Mouse (Mus musculus): ENCODE results near the gene Zfp708.
"Not testable (repeated sequence)": the region's sequence is repeated elsewhere in the genome, so short reads cannot be mapped to it uniquely, and the experiment has no call there.

Zfp708 gene

GRCm38 (mm10) chr13:67097876-67098275 lies at the start of gene Zfp708:
Gene Zfp708, minus strand, starts transcription at chr13:67097976.
- no peak for DNase-seq

DNA sequence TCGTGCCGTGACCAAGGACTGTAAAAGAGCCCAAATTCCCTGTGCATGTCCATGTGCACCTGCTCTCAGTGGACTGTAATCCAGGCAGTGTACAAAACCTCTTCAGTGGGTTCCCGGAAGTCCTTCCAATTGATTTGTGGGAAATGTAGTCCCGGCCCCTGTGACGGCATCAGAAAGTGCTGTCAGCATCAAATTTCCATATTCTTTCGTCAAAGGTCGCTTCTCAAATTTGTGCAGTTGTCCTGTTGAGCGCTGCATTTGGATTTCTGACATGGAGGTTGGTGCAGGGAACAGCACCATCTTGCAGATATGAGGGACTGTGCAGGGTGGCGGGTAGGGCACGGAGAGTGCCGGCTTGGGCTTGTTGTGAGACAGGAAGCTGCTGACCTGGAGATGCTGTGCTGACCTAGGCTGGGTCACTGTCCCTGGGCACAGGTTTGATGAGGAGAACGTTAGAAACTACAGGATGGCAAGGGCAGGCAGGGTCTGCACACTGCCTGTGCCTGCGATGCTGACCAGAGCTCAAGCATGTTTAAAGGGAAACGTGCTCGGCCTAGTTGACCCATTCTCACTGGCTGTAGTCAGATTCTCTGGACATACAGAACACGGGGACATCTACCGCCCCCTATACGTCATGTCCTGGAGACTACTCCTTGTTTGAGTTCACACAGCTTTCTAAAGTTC lies 30.4 kb upstream of the Zfp708 start:
- DNase-seq, result peak; percentile 87 to 88

GRCm38 (mm10) chr13:67127507-67127906 lies 29.7 kb upstream of the Zfp708 start:
- DNase-seq, result not testable (repeated sequence)

DNA sequence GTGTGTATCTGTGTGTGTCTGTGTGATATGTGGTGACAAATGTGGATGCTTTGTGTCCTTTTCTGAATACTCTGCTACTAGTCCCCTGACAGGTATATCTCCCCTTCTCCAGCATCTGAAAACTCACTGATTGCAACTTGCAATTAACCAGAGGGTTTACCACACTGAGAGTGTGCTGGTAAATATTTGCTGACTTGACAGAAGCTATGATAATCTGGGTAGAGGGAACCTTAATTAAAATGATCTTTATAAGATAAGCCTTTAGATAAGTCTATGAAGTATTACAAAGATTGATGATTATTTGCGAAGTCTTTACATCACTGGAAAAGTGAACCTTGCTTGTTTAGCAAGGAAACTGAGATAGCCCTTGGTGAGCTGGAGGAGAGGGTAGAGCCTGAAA lies 26.7 kb upstream of the Zfp708 start:
- no peak for DNase-seq

DNA sequence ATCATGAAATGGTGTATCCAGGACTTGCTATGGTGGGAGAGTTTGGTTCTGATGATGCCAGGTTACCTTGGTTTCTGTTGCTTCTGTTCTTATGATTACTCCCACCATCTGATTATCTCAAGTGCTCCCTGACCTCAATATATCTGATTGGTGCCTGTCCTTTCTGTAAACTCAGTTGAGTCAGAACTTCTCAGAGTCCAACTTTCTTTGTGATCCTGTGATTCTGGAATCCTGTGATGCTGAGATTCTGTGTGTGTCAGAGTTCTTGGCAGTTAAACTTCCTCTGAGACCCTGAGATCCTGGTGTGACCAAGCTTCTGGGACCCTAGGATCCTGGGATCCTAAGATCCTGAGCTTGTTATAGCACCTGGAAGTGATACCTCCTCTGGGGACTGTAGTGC lies 23.6 kb upstream of the Zfp708 start, which contains the start of gene Zfp759:
TSS of gene Zfp759 (plus strand) at position 301 of the 400 bp plus-strand sequence.
- not testable (repeated sequence) for DNase-seq

- not testable (repeated sequence) for DNase-seq
Observed at GRCm38 (mm10) chr13:67116163-67116562, 18.4 kb upstream of the Zfp708 start, which contains the start of gene Rslcan18. Gene Rslcan18, minus strand, starts transcription at chr13:67116263.

DNA sequence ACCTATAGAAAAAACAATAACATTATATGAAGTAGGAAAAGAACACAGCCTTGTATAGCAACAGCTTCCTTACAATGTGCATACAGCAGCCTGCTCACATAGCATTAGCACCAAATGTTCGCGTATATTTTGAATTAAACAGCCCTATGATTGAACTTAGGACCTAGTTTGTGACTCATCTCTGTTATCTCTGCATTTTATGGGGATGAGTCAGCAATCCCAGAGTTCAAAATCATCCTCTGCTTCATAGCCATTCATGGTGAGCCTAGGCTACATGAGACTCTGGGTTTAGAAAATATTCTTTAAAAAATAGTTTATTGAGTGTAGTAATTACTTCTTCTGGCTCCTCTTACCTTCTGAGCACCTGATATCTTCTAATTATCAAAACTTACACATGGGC lies 15.5 kb upstream of the Zfp708 start:
- DNase-seq, result no peak

DNA sequence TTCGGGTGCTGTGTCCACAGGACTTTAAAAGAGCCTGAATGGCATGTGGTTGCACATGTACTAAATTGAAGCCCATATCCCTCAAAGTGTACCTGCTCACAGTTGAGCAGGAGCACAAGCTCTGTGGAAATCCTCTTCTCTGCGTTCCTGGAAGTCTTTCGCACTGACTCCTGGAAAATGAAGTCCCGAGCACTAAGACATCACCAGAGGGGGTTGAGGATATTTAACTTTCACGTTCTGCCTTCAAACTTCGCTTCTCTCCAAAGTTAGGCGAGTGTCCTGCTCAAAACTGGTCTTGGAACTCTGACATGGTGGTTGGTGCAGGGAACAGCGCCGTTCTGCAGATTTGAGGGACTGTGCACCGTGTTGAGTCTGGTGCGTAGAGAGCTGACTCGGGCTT lies 14.3 kb upstream of the Zfp708 start:
- DNase-seq, result peak; percentile 31 to 35

DNA sequence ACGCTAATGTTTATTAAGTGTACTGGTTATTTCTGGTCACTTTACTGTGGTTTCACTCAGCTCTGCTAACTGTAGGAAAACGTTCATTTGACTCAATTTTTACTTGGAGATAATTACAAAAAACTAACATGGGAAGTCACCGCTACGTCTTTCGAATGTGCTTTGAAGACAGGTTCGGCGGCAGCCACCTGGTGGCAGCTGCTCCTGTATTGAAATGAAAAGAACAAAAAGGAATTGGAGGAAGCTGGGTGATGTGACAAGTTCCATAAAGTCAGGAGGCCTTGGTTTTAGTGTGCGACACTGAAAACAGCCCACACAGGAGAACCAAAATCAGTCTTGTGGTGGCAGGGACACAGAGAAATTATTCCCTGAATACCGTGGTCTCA lies 11.0 kb upstream of the Zfp708 start:
- DNase-seq, result peak in 1 of 2 experiments; percentile 78

GRCm38 (mm10) chr13:67108194-67108820 lies 10.5 kb upstream of the Zfp708 start, which contains the start of gene Gm28557:
Gene Gm28557, minus strand, starts transcription at chr13:67108604.
- DNase-seq, result peak; percentile 94 to 98

DNA sequence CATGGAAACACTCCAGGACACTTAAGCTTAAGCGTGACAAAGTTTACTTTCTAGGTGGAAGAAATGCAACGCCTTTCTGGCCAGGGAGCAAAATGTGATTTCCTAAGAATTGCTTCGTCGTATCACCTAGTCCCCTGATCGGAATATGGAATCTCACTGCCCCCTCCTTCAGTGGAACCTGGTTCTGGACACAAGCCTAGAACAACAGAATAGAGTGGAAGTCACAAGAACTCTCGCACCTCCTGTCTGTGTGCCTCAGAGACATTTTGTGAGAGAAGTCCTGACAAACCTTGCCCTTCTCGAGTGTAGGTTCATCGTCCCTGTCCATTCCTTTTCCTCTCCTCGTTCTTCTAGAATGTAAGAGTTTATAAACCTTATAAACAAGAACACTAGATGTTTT lies 9.9 kb upstream of the Zfp708 start:
- peak in 1 of 2 experiments; percentile 4 for DNase-seq

DNA sequence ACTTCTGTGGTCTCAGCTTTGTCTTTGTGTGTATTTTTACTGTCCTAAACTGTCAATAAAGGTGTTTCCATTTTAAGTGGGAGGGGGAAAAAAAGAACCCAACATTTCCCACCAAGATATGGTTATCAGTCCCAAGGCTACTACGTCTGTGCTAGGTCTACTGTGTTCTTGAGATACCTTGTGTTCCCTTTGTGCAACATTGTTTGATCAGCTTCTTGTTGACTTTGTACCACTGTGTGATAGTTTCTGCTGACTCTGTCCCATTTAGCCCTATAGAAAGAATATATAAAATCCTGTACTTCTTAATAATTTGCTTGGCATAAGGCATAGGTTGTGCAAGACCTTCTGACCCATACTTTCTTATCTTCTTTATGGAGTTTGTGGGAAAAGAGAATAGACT lies 7.6 kb downstream of the Zfp708 start:
- no peak for DNase-seq

GRCm38 (mm10) chr13:67081946-67082345 lies 15.8 kb downstream of the Zfp708 start:
- no peak for DNase-seq

GRCm38 (mm10) chr13:67081142-67081713 lies 16.5 kb downstream of the Zfp708 start:
- peak; percentile 89 to 91 for DNase-seq

- DNase-seq, result no peak
Observed at GRCm38 (mm10) chr13:67077244-67077643, 20.5 kb downstream of the Zfp708 start.

GRCm38 (mm10) chr13:67072786-67073185 lies 25.0 kb downstream of the Zfp708 start:
- no peak for DNase-seq

DNA sequence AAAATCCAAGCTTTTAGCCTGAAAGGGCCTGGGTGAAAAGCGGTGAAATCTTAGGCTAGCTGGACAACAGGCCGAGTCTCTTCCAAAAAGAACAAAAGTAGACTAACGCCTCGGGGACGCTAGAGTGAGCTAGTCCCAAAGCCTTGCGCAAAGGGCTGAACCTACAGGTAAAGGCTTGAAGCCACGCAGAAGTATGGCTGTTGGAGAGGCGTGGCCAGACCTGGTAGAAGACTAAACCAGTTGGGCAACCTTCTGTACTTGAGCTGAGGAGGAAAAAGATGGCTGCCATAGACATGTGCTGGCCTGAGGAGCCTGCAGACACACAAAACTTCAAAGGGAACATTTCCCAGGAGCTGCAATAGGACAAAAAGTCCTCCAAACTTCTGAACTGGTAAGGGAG lies 32.4 kb downstream of the Zfp708 start:
- DNase-seq, result no peak

DNA sequence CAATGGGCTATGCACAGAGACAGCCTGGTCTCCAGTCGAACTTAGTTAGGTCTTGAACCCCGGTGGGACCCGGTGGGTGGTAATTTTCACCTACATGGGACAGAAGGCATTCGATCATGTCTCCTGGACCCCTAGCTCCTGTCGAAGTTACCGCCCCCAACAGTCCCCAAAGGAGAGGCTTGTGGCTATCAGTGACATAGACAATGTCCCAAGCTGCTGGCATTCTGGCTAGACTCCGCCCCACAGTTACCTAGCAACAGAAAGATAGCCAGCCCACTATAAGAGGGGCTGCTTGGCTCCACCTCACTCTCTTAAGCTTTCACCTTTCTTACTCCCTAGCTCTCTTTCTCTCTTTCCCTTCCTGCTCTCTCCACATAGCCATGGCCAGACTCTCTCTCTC lies 35.3 kb downstream of the Zfp708 start:
- DNase-seq, result no peak

- DNase-seq, result peak; percentile 96 to 97
Observed at GRCm38 (mm10) chr13:67060786-67061358, 36.9 kb downstream of the Zfp708 start, which contains the start of gene Zfp712. Gene Zfp712, minus strand, starts transcription at chr13:67061170.

DNA sequence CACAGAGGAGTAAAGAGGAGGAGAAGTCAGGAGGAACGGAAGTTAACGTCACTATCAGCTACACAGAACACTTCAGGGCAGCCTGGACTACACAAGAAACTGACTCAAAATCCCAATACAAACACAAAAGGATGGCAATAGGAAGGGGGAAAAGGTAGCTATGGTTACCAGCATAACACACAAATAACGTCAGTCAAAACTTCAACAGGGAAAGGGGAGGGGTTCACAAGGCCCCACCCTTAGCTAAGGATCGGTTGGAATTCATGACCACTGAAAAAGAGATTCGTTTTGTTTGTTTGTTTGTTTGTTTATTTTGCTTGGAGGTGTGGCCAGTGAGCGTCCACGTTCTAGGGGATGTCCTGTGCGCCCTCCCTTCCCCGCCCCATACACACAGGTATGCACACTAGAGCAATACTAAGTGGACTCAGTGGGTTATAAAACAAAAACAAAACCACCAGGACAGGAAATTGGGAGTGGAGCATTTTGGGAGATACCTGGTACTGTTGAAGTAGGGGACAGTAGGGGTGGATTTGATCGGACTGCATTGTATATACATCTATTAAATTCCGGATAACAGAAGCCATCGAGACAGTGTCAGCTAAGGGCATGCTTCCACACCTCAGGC lies 37.5 kb downstream of the Zfp708 start:
- peak; percentile 1 to 7 for DNase-seq

Data from kidney, postnatal 36 days (tissue).